Mouse (Mus musculus): ENCODE measurements at regions not wholly inside any gene's neighbourhood (a gene's known extent, or its start where the extent isn't known, plus 50 kb on each side); places are given as distances from the start of the nearest gene placed in this dataset.

DNA sequence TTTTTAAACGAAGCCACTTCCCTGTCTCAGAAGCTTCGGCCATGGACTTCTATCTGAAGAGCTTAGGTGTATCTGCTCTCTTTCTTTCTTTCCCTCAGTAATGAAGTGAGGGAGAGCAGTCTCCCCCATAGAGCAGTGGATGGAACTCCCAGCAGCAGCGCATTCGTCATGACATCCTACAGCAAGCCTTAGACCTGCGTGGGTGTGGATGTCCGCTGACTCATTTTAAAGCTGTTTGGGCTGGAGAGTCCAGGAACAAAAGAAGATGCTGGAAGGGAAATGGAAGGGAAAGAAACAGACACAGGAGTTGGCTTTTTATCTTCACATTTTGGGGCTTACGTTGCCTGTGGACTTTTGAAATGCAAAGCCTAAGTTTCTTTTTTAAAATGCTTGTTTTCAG is 190.3 kb upstream of the Arhgap24 start:
- 92% methylated on average over 7 of the region's 7 CpGs for WGBS
- Histone ChIP-seq H3K36me3 (no peaks in the 10 kb centered on the region), H3K27me3 (no peaks in the 10 kb centered on the region), H3K4me2 (no peak overlapping the region), H3K4me1 (peaks cover 10% of the 10 kb centered on the region; the same call in 1 of the 2 replicates), H3K9me3 (no peaks in the 10 kb centered on the region), H3K4me3 (no peak overlapping the region), H3K9ac (no peak overlapping the region), H3K27ac (no peak overlapping the region)
- ATAC-seq (ENCODE audit: insufficient number of reproducible peaks, insufficient read depth, low FRiP score, low TSS enrichment, low read depth): no peak

DNA sequence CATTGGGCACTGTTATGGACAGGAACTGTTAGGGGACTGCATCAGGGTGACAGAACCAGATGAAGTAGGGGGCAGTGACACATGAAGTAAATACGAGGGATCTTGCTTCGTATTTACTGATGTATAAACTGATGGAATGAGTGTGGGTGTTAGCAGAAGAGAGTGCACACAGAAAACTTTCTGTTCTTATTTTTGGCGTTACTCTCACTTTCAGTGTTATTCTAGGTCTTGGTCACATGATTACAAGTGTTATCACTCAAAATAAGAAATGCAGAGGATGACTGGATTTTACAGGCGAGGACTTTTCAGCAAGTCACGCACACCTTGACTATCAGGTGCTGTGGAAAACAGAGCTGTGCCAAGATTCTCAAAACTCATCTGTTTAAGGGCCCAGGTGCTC is 185.6 kb upstream of the Arhgap24 start:
- 93% methylated on average over 5 of the region's 5 CpGs for WGBS
- Histone ChIP-seq H3K27me3 (no peaks in the 10 kb centered on the region), H3K9me3 (no peaks in the 10 kb centered on the region), H3K27ac (no peak overlapping the region), H3K4me3 (no peak overlapping the region), H3K4me2 (no peak overlapping the region), H3K4me1 (no peaks in the 10 kb centered on the region), H3K36me3 (no peaks in the 10 kb centered on the region), H3K9ac (no peak overlapping the region)
- no peak for ATAC-seq (ENCODE audit: insufficient number of reproducible peaks, insufficient read depth, low FRiP score, low TSS enrichment, low read depth)

DNA sequence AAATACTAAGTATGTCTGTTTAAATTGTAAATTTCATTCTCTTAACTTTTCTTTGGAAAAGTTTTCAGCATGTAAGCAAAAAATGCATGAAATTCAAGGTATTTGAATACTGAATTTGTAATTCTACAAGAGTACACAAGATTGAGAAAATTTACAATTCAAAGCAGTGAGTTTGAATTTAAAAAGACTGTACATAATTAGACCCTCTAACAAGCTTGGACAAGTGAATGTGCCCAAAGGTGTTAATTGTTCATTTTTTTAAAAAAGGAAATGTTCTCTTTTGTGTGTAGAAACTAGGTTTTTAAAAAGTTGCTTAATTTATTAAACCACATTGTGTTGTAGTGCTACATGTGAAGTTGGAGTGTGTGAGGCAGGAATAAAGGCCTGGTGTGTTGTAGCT is 174.9 kb upstream of the Arhgap24 start:
- H3K4me3 ChIP-seq: no peak overlapping the region
- no peak overlapping the region for H3K9ac ChIP-seq
- peaks cover 16% of the 10 kb centered on the region for H3K4me1 ChIP-seq
- H3K9me3 ChIP-seq: no peaks in the 10 kb centered on the region
- no peaks in the 10 kb centered on the region for H3K27me3 ChIP-seq
- ATAC-seq (ENCODE audit: insufficient number of reproducible peaks, insufficient read depth, low FRiP score, low TSS enrichment, low read depth): no peak
- H3K4me2 ChIP-seq: no peak overlapping the region
- H3K36me3 ChIP-seq: no peaks in the 10 kb centered on the region
- H3K27ac ChIP-seq: no peak overlapping the region

DNA sequence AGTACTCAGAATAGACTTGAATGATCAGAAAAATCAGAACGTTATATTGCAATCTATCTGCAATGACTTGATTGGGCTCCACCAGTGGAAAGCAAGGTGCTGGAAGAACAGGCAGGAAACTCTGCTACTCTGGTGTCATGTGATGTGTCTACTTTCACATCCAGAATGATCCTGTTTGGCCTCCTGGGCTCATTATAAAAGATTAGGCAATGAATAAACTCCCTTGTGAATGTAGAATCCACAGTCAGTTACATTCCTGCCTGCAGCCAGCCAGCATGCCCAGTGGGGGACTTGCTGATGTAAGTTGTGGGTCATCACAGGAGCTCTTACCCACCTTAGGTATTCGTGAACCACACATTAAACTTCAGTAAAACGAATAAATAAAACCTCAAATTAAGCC is 174.5 kb upstream of the Arhgap24 start:
- 74% methylated on average over 3 of the region's 3 CpGs for WGBS
- Histone ChIP-seq H3K4me2 (no peak overlapping the region), H3K9ac (no peak overlapping the region), H3K9me3 (no peaks in the 10 kb centered on the region), H3K4me3 (no peak overlapping the region), H3K27ac (no peak overlapping the region), H3K4me1 (peaks cover 12% of the 10 kb centered on the region), H3K27me3 (no peaks in the 10 kb centered on the region), H3K36me3 (no peaks in the 10 kb centered on the region)
- ATAC-seq (ENCODE audit: insufficient number of reproducible peaks, insufficient read depth, low FRiP score, low TSS enrichment, low read depth): no peak

DNA sequence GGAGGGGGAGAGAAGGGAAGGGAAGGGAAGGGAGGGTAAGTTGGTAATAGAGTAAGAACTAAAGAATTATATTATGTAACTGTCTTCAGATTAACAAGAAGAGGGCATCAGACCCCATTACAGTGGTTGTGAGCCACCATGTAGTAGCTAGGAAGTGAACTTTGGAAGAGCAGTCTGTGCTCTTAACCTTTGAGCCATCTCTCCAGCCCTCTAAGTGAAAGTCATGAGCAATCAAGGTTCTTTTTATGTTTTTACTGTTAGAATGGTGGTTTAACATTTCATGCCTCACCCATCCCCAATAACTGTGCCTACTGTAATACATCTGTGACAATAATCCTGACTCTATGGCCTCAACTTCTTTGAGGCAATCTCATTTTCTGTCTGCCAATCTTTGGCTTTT is 169.6 kb upstream of the Arhgap24 start:
- H3K9ac ChIP-seq: no peak overlapping the region

DNA sequence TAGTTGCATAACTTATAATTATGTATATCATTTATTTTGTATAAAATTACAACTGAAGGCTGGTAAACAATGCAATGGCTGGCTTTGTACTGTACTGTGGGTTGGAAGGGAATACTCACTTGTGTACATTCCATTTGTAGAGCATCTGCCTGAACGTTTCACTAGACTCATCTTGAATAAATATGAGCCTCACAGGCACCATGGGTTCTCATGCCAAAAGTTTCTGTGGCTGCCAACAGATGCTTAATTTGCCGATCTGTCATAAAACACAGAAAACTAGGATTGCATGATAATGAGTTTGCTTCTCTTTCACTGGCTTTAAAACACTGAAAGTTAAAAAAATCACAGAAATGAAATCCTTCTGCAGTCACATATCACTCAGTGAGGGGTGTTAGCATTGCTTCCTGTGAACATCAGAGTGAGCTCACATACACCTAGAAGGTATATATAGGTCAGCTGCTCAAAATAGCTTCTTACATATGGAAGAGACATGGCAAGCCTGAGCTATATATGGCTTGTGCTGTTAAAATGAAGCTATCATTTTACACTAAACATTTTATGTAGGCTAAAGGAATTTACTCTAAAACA is 152.9 kb upstream of the Arhgap24 start:
- no peak for ATAC-seq (ENCODE audit: insufficient number of reproducible peaks, insufficient read depth, low FRiP score, low TSS enrichment, low read depth)
- Histone ChIP-seq H3K27me3 (no peaks in the 10 kb centered on the region), H3K9me3 (no peaks in the 10 kb centered on the region), H3K9ac (no peak overlapping the region), H3K4me1 (peaks cover 4% of the 10 kb centered on the region; the same call in 1 of the 2 replicates), H3K27ac (no peak overlapping the region), H3K4me3 (no peak overlapping the region), H3K4me2 (no peak overlapping the region), H3K36me3 (no peaks in the 10 kb centered on the region)
- 30% methylated on average over 2 of the region's 2 CpGs for WGBS

More for the DNA sequence above, 169.6 kb upstream of the Arhgap24 start:
- Histone ChIP-seq H3K4me3 (no peak overlapping the region), H3K27ac (no peak overlapping the region), H3K27me3 (no peaks in the 10 kb centered on the region), H3K9me3 (no peaks in the 10 kb centered on the region), H3K4me1 (peaks cover 4% of the 10 kb centered on the region; the same call in 1 of the 2 replicates), H3K36me3 (no peaks in the 10 kb centered on the region), H3K4me2 (no peak overlapping the region)
- no peak for ATAC-seq (ENCODE audit: insufficient number of reproducible peaks, insufficient read depth, low FRiP score, low TSS enrichment, low read depth)

DNA sequence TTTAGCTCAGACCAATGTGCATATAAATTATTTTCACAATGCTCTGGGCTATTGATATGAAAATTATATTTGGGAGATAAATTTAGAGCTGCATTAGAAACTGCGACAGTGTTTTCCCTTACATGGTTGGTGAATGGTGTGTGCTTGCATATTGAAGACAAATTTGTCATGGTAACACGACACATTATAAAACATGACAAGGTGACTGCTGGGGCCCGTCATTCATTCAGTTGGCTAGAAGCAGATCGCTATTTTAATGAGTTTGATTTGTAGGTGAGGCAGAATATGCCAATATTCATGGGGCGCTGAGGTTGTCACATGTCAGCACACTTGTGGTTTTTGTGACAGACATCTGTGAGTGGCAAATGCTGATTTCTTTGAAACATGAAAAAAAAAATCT is 147.3 kb upstream of the Arhgap24 start:
- 74% methylated on average over 5 of the region's 5 CpGs for WGBS
- no peak overlapping the region for H3K9ac ChIP-seq
- no peaks in the 10 kb centered on the region for H3K9me3 ChIP-seq
- H3K4me1 ChIP-seq: peaks cover 6% of the 10 kb centered on the region
- H3K4me2 ChIP-seq: no peak overlapping the region
- H3K27ac ChIP-seq: no peak overlapping the region
- no peaks in the 10 kb centered on the region for H3K27me3 ChIP-seq
- ATAC-seq (ENCODE audit: insufficient number of reproducible peaks, insufficient read depth, low FRiP score, low TSS enrichment, low read depth): no peak
- H3K4me3 ChIP-seq: no peak overlapping the region
- H3K36me3 ChIP-seq: no peaks in the 10 kb centered on the region

DNA sequence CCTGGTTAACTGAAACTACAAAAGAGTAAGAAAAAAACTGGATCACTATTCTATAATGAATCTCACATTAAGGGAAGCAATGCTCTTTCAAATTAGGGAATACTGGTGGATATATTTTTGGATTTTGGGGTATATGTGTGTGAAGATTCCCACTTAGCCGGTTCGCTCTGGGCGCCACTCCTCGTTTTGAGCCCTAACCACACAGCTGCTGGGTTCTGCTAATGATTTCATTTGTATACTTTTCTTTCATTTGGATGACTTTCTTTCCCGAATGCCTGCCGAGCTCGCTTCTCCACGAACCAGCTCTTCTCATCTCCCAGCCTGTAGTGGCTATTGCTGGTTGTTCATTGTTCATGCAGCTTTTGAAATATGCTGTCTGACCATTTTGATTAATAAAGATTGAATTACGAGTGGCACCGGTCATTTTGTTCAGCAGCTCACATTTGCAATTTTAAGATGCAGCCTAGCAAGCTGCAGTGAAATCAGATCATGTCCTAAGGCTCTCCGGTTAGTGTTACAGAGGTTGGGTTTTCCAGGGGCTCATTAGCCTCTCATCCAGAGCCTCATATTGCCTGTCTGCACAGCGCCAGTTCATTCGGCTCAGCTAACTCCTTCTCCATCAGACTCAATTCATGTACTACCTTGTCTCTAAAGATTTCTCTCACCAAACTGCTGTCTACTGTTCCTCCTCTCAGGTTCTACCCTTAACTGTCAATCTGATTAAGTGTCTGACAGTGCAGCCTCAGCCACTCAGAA is 146.6 kb upstream of the Arhgap24 start:
- H3K36me3 ChIP-seq: no peaks in the 10 kb centered on the region
- no peak overlapping the region for H3K27ac ChIP-seq
- 0 out of 2 replicates have a peak overlapping the region, but pooled peaks have one; percentile 21 for H3K9ac ChIP-seq
- peak overlapping the region; percentile 41 for H3K4me2 ChIP-seq
- peaks cover 6% of the 10 kb centered on the region for H3K4me1 ChIP-seq
- no peaks in the 10 kb centered on the region for H3K9me3 ChIP-seq
- H3K27me3 ChIP-seq: no peaks in the 10 kb centered on the region
- ATAC-seq (ENCODE audit: insufficient number of reproducible peaks, insufficient read depth, low FRiP score, low TSS enrichment, low read depth): no peak
- 39% methylated on average over 13 of the region's 13 CpGs for WGBS
- no peak overlapping the region for H3K4me3 ChIP-seq

DNA sequence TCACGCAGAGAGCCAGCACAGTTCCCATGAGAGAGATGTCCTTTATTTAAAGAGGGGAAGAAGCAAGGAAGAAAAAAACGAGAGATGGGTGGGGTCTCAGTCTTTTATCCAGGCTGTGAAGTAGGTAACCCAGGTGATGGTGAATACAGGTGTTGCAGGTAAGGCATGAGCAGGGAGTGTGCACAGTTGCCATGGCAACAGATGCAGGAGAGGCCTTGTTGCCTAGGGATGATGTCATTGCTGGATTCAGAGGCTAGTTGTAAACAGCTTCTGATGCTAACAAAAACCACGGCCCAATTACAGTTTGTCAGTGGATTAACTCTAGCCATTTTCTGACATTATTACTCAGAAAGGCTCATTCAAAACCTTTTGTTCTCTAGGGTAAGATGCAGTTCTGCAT is 114.7 kb upstream of the Arhgap24 start:
- no peaks in the 10 kb centered on the region for H3K27me3 ChIP-seq
- H3K9me3 ChIP-seq: no peaks in the 10 kb centered on the region
- H3K27ac ChIP-seq: no peak overlapping the region
- H3K36me3 ChIP-seq: no peaks in the 10 kb centered on the region
- no peak overlapping the region for H3K4me2 ChIP-seq
- no peak overlapping the region for H3K9ac ChIP-seq
- WGBS: 69% methylated on average over 3 of the region's 3 CpGs
- no peak overlapping the region for H3K4me3 ChIP-seq
- 0 out of 2 replicates have a peak, but pooled peaks cover 2% of the 10 kb centered on the region for H3K4me1 ChIP-seq
- no peak for ATAC-seq (ENCODE audit: insufficient number of reproducible peaks, insufficient read depth, low FRiP score, low TSS enrichment, low read depth)

DNA sequence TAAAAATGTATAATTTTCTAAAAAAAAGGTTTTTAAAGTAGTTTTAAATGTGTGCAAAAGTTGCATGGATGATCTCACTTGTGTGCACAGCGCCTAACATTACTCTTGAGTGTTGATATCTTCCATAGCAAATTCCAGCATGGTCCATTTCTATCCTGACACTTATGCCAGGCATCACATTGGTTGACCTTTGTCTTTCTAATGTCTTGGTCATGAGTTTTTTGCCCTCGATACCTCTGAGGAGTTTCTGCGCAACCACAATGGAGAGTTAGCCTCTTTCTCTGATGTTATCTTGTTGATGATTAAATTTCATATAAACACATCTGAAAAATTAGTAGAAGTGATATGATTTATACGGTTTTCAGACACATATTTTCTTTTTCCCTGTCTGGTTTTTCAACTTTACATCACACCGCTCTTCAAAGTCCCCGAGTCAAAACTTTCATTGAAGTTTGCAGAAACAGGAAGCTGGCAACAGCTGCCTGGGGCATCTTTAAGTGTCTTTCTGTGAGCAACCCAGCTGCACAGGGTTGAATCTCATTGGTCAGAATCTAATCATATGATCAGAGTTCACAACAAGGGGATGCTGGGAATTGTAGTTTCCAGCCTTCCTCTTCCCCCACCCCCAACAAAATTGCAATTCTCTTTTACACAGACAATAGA is 107.8 kb upstream of the Arhgap24 start:
- peak overlapping the region; percentile 36 for H3K4me2 ChIP-seq
- peak overlapping the region; percentile 17; the same call in 1 of the 2 replicates for H3K4me3 ChIP-seq
- WGBS: 49% methylated on average over 6 of the region's 6 CpGs

DNA sequence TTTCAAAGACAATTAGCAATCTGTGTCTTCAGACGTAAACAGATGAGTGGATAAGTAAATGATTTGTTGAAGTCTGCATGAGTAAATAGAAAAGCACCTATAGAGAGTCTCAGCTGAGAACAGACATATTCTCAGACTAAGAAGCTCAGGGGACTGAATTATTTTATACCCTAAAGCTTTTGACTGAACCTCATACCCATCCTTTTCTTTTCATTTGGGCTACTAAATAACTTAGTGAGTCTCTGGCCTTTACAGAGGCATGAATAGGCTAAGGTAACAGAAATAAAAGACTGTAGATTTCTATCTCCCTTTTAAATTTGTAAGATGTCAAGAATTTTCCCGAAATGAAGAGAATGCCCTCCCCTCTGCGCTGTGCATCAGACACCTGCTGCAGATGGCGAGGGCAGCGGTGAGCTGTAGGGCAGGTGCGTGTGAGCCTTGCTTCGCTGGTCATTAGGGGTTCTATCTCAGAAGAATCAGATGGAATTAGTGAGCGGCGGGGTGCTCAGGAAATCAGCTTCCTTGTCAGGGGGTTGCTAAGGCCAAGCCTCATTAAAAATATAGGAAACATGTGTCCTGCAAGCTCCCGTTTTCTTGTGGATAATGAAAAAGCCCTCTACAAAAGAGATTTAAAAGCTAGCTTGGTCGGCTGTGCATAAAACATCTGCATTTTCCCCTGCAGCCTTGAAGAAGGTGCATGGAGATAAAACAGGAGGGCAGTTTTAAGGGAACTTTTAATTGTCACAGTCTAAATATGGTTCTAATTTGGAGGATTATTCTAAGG is 107.0 kb upstream of the Arhgap24 start:
- H3K9ac ChIP-seq: no peak overlapping the region
- no peak overlapping the region for H3K4me3 ChIP-seq
- peaks cover 7% of the 10 kb centered on the region; the same call in 1 of the 2 replicates for H3K4me1 ChIP-seq
- H3K27me3 ChIP-seq: no peaks in the 10 kb centered on the region
- H3K27ac ChIP-seq: no peak overlapping the region
- H3K4me2 ChIP-seq: 0 out of 2 replicates have a peak overlapping the region, but pooled peaks have one; percentile 14
- 36% methylated on average over 11 of the region's 11 CpGs for WGBS
- H3K36me3 ChIP-seq: no peaks in the 10 kb centered on the region
- no peak for ATAC-seq (ENCODE audit: insufficient number of reproducible peaks, insufficient read depth, low FRiP score, low TSS enrichment, low read depth)
- no peaks in the 10 kb centered on the region for H3K9me3 ChIP-seq

More for the DNA sequence above, 107.8 kb upstream of the Arhgap24 start:
- no peaks in the 10 kb centered on the region for H3K27me3 ChIP-seq
- H3K36me3 ChIP-seq: no peaks in the 10 kb centered on the region
- no peak overlapping the region for H3K27ac ChIP-seq
- no peak overlapping the region for H3K9ac ChIP-seq
- no peak for ATAC-seq (ENCODE audit: insufficient number of reproducible peaks, insufficient read depth, low FRiP score, low TSS enrichment, low read depth)
- H3K9me3 ChIP-seq: no peaks in the 10 kb centered on the region
- H3K4me1 ChIP-seq: peaks cover 7% of the 10 kb centered on the region; the same call in 1 of the 2 replicates

All from embryonic facial prominence, embryonic 13.5 days (tissue).